Mouse (Mus musculus) liver, embryonic 16.5 days (tissue): ENCODE measurements around the gene Gm973. TPM values are rescaled to one million over a fixed set of nuclear protein-coding genes. Genes with fewer than 3 reads are reported as not detected.

ENCODE experiments used
- ATAC-seq: fragments of 200-750 bp; cut with Nextera tagmentation; 2 replicates; pipeline ENCODE4 v1.8.0; 2017; ENCODE audit warnings: low read depth, mild to moderate bottlenecking, moderate number of reproducible peaks, moderate library complexity
- H3K27ac ChIP-seq: fragments of 300-500 bp; sonication (generic); 2 replicates; pipeline ENCODE4 v1.5.1; 2014; ENCODE audit warnings: mild to moderate bottlenecking, low read length
- H3K27me3 ChIP-seq: fragments of 300-500 bp; sonication (generic); 2 replicates; pipeline ENCODE4 v1.6.1; 2014; ENCODE audit warnings: low read depth, low read length, mixed read lengths; ENCODE audit not compliant: control insufficient read depth, insufficient read depth
- H3K36me3 ChIP-seq: fragments of 300-500 bp; sonication (generic); 2 replicates; pipeline ENCODE4 v1.6.1; 2014; ENCODE audit warnings: mild to moderate bottlenecking; ENCODE audit not compliant: control insufficient read depth, insufficient read depth
- H3K4me1 ChIP-seq: fragments of 300-500 bp; sonication (generic); 2 replicates; pipeline ENCODE4 v1.6.1; 2014; ENCODE audit warnings: low read depth, low read length, mixed read lengths; ENCODE audit not compliant: control insufficient read depth
- H3K4me2 ChIP-seq: fragments of 300-500 bp; sonication (generic); 2 replicates; pipeline ENCODE4 v1.6.1; 2014; ENCODE audit warnings: low read depth, low read length, mixed read lengths
- H3K4me3 ChIP-seq: fragments of 300-500 bp; sonication (generic); 2 replicates; pipeline ENCODE4 v1.5.1; 2014; ENCODE audit warnings: low read depth, mild to moderate bottlenecking, low read length
- H3K9ac ChIP-seq: fragments of 300-500 bp; sonication (generic); 2 replicates; pipeline ENCODE4 v1.6.1; 2014; ENCODE audit warnings: low read depth, low read length
- H3K9me3 ChIP-seq: fragments of 300-500 bp; sonication (generic); replicated peaks from 2 replicates; pipeline ENCODE4 v1.6.1; 2016; ENCODE audit warnings: low read length; ENCODE audit not compliant: control insufficient read depth
- WGBS: fragments of 180-500 bp; shearing (Covaris S2); extraction: QIAGEN DNeasy Blood & Tissue Kit; methylation state at CpG from one replicate; pipeline ENCODE4 v1.1.7; 2014; ENCODE audit not compliant: insufficient replicate concordance; 5-methylcytosine and 5-hydroxymethylcytosine counted together
- polyA plus RNA-seq: library from polyadenylated mRNA; unstranded; fragments of >200 nt; fragmentation: Nextera tagmentation; extraction: Ambion mirVana; gene quantifications from 2 replicates; pipeline ENCODE4 v1.2.1, GENCODE M21; 2015

Gene Gm973
- polyA plus RNA-seq, 1 experiment from 2014 or later, result not detected

GRCm38 (mm10) chr1:59481456-59482291, 34.4 kb upstream of the Gm973 start:
- Histone ChIP-seq H3K9ac (peak overlapping the region; percentile 65), H3K4me1 (peaks cover 32% of the 10 kb centered on the region)

GRCm38 (mm10) chr1:59482331-59482695, 33.8 kb upstream of the Gm973 start, which contains the start of gene Fzd7:
Gene Fzd7 (plus strand): TSS chr1:59482424.
- no peaks in the 10 kb centered on the region for H3K36me3 ChIP-seq
- peaks cover 37% of the 10 kb centered on the region for H3K4me1 ChIP-seq
- peak within 1 kb of the TSS; percentile 99 for H3K4me2 ChIP-seq
- H3K9me3 ChIP-seq, result no peaks in the 10 kb centered on the region
- peaks cover 6% of the 10 kb centered on the region; the same call in 1 of the 2 replicates for H3K27me3 ChIP-seq
- peak within 1 kb of the TSS; percentile 65 for H3K9ac ChIP-seq
- H3K4me3 ChIP-seq, result peak within 1 kb of the TSS; percentile 57
- WGBS, result 0% methylated on average over 33 of the region's 35 CpGs
- ATAC-seq, result peak; percentile 44
- H3K27ac ChIP-seq, result peak within 1 kb of the TSS; percentile 82

More at GRCm38 (mm10) chr1:59481456-59482291, 34.4 kb upstream of the Gm973 start:
- Histone ChIP-seq H3K4me2 (peak overlapping the region; percentile 99), H3K36me3 (no peaks in the 10 kb centered on the region), H3K9me3 (no peaks in the 10 kb centered on the region), H3K27ac (peak overlapping the region; percentile 82), H3K4me3 (peak overlapping the region; percentile 57), H3K27me3 (peaks cover 6% of the 10 kb centered on the region; the same call in 1 of the 2 replicates)
- ATAC-seq, result peak; percentile 94
- WGBS, result under 1% methylated on average over 56 of the region's 57 CpGs

- peak overlapping the region; percentile 65 for H3K9ac ChIP-seq
- peak overlapping the region; percentile 26 for H3K27ac ChIP-seq
- H3K4me2 ChIP-seq, result peak overlapping the region; percentile 99
- 0% methylated on average over 87 of the region's 88 CpGs for WGBS
- no peak for ATAC-seq
- no peaks in the 10 kb centered on the region for H3K9me3 ChIP-seq
- no peaks in the 10 kb centered on the region for H3K36me3 ChIP-seq
- peaks cover 6% of the 10 kb centered on the region; the same call in 1 of the 2 replicates for H3K27me3 ChIP-seq
- H3K4me3 ChIP-seq, result peak overlapping the region; percentile 57
- peaks cover 43% of the 10 kb centered on the region for H3K4me1 ChIP-seq
Measured at GRCm38 (mm10) chr1:59482696-59483520, 33.2 kb upstream of the Gm973 start.

DNA sequence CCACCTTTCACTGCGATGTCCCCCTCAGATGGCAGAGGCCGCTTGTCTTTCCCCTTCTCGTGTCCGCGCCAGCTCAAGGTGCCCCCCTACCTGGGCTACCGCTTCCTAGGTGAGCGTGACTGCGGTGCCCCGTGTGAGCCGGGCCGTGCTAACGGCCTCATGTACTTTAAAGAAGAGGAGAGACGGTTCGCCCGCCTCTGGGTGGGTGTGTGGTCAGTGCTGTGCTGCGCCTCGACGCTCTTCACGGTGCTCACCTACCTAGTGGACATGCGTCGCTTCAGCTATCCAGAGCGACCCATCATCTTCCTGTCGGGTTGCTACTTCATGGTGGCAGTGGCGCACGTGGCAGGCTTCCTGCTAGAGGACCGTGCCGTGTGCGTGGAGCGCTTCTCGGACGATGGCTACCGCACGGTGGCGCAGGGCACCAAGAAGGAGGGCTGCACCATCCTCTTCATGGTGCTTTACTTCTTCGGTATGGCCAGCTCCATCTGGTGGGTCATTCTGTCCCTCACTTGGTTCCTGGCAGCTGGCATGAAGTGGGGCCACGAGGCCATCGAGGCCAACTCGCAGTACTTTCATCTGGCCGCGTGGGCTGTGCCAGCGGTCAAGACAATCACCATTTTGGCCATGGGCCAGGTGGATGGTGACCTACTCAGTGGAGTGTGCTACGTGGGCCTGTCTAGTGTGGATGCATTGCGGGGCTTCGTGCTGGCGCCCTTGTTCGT, 32.4 kb upstream of the Gm973 start:
- Histone ChIP-seq H3K36me3 (no peaks in the 10 kb centered on the region), H3K27ac (no peak overlapping the region), H3K4me1 (peaks cover 47% of the 10 kb centered on the region), H3K27me3 (peaks cover 6% of the 10 kb centered on the region; the same call in 1 of the 2 replicates), H3K9ac (peak overlapping the region; percentile 65), H3K4me2 (peak overlapping the region; percentile 99), H3K9me3 (no peaks in the 10 kb centered on the region), H3K4me3 (peak overlapping the region; percentile 57)
- 13% methylated on average over 46 of the region's 46 CpGs for WGBS
- ATAC-seq, result no peak

- peaks cover 6% of the 10 kb centered on the region; the same call in 1 of the 2 replicates for H3K27me3 ChIP-seq
- H3K4me1 ChIP-seq, result peaks cover 47% of the 10 kb centered on the region
- H3K4me3 ChIP-seq, result peak overlapping the region; percentile 57
- H3K9ac ChIP-seq, result peak overlapping the region; percentile 21
- ATAC-seq, result no peak
- H3K27ac ChIP-seq, result no peak overlapping the region
- peak overlapping the region; percentile 99 for H3K4me2 ChIP-seq
- no peaks in the 10 kb centered on the region for H3K9me3 ChIP-seq
- H3K36me3 ChIP-seq, result no peaks in the 10 kb centered on the region
- WGBS, result 53% methylated on average over 21 of the region's 21 CpGs
Measured at GRCm38 (mm10) chr1:59484314-59484713, 31.8 kb upstream of the Gm973 start.

DNA sequence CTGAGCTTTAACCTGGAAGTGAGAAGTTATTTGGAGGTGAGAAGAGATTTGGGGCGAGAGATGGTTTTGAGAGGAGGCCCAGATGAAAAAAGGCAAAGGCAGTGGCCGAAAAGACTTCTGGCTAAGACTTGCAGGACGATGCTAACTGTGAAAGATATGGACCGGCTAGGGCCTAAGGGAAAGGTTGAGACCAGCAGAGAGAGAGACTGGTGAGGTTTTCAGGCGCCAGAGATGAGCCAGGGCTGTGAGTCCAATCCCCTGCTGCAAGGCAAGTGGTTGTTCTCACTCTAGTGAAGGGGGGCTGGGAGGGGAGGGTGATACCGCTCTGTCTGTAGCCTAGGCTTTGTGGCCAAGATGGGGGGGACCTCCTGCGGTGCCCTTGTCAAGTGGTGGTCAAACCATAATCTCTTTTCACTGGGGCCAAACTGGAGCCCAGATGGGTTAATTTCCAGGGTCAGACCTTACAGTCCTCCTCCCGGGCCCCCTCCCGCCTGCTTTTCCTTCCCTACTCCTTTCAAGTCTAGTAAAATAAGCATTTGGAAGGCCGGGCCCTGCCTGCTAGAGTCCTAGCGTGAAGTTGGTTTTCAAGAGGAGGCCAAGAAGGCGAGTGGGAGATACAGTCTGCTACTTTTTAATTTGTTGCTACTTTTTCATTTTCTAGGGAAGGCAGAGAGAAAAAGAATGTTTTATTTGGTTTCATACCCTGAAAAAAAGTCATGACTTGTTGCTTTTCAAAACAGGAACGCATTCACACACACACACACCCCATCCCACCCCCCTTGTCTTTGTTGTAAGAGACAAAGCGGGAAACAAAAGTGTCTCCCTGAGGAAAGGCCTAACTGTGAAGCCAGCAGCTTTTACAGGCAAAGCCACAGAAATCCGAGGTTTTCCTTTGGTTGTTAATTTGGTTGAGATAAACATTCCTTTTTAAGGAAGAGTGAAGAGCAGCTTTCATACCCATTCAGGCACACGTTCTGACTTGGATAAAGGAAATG, 31.0 kb upstream of the Gm973 start:
- H3K27ac ChIP-seq, result no peak overlapping the region

DNA sequence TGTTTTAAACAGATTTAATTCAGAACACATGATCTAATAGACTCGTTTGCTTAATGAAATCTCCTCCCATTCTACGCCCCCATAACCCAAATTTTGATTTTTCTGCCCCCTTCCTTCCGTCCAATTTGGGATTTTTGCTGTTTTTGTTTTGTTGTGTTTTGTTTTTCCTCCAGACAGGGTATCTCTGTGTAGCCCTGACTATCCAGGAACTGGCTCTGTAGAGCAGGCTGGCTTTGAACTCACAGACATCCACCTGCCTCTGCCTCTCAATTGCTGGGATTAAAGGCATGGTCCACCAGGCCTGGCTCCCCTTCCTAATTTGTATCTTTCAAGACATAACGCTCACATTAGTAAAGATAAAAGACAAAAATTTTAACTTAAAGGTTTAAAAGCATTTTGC, 30.3 kb upstream of the Gm973 start:
- WGBS, result 67% methylated on average over 4 of the region's 4 CpGs
- Histone ChIP-seq H3K27ac (no peak overlapping the region), H3K4me2 (0 out of 2 replicates have a peak overlapping the region, but pooled peaks have one; percentile 99), H3K4me1 (peaks cover 50% of the 10 kb centered on the region), H3K36me3 (no peaks in the 10 kb centered on the region), H3K27me3 (peaks cover 6% of the 10 kb centered on the region; the same call in 1 of the 2 replicates), H3K9ac (no peak overlapping the region; the same call in 1 of the 2 replicates), H3K4me3 (no peak overlapping the region), H3K9me3 (no peaks in the 10 kb centered on the region)
- no peak for ATAC-seq

More for the DNA sequence above, 31.0 kb upstream of the Gm973 start:
- Histone ChIP-seq H3K4me2 (peak overlapping the region; percentile 99), H3K4me1 (peaks cover 49% of the 10 kb centered on the region), H3K36me3 (no peaks in the 10 kb centered on the region), H3K9ac (peak overlapping the region; percentile 21), H3K9me3 (no peaks in the 10 kb centered on the region), H3K27me3 (peaks cover 6% of the 10 kb centered on the region; the same call in 1 of the 2 replicates), H3K4me3 (peak overlapping the region; percentile 57)
- WGBS, result 43% methylated on average over 16 of the region's 16 CpGs
- no peak for ATAC-seq
